Mouse (Mus musculus) Patski (cell line): ENCODE measurements around the gene Dcbld1. TPM values are rescaled to one million over a fixed set of nuclear protein-coding genes. Genes with fewer than 3 reads are reported as not detected.
"Not testable (repeated sequence)": the region's sequence is repeated elsewhere in the genome, so short reads cannot be mapped to it uniquely, and the experiment has no call there.

Experiments
- ATAC-seq: fragments of 100-300 bp; one replicate; pipeline ENCODE4 v1.8.0; 2021
- CTCF ChIA-PET: fragments of 350-600 bp; sonication (Branson Sonifier 250); formaldehyde crosslinking; loops from one replicate; lab custom pipeline; 2022; ENCODE audit warnings: inconsistent platforms; lab: Charles Lee
- POLR2A ChIA-PET: fragments of 350-600 bp; sonication (Branson Sonifier 250); formaldehyde crosslinking; loops from one replicate; lab custom pipeline; 2022; ENCODE audit warnings: antibody characterized with exemption, inconsistent platforms; lab: Charles Lee
- DNase-seq: peaks from one replicate; pipeline ENCODE4 v3.0.0-alpha.2; 2011; ENCODE audit warnings: low read depth, low spot score
- H3K27me3 ChIP-seq: fragments of 371-371 bp; one replicate; pipeline ENCODE4 v1.5.1; 2021
- CTCF ChIP-seq: fragments of 100-300 bp; IDR thresholded peaks from one replicate; pipeline ENCODE4 v1.5.1; 2021
- in situ Hi-C: fragments of 300-500 bp; cut with MboI; formaldehyde crosslinking; loops from 3 replicates; pipeline ENCODE4 v1.11.1; 2018; ENCODE audit warnings: low pct_unique_long_range_greater_than_20kb, mixed read lengths
- polyA plus RNA-seq: library from polyadenylated mRNA; unstranded; gene quantifications from one replicate; pipeline ENCODE4 v1.2.3, GENCODE M21; 2021

Dcbld1 gene
- polyA plus RNA-seq, 1 experiment from 2014 or later: 9.1 TPM

GRCm38 (mm10) chr10:52278011-52278434 lies 44.6 kb downstream of the Dcbld1 start:
- TF ChIP-seq CTCF: no peak
- no peaks in the 10 kb centered on the region for H3K27me3 ChIP-seq
- CTCF ChIA-PET: no interaction called here
- in situ Hi-C loops: no loop called here
- POLR2A ChIA-PET: no interaction called here
- ATAC-seq (no peak), DNase-seq (no peak)

DNA sequence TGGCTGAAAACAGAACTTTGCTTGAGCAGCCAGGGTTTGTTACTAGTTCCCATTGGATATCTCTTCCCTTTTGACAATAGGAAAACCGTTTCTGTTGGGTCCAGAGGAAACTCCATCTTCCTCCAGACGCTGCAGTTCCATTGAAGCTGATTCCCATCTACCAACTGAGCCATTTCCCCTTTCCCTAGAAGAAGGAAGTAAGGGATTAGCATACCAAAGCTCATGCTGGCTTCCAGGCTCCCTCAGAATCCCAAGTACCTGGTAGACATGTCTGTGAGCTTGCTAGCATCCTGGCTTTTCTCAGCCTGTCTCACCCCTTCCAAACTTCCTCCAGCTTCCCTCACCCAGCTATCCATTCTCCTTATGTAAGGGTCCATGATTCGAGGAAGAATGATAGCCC lies 45.4 kb downstream of the Dcbld1 start:
- no peaks in the 10 kb centered on the region for H3K27me3 ChIP-seq
- CTCF ChIA-PET: no interaction called here
- POLR2A ChIA-PET: no interaction called here
- ATAC-seq (no peak), DNase-seq (no peak)
- no peak for TF ChIP-seq CTCF
- in situ Hi-C loops: no loop called here

- CTCF ChIA-PET: no interaction called here
Observed at GRCm38 (mm10) chr10:52279876-52280275, 46.5 kb downstream of the Dcbld1 start.

DNA sequence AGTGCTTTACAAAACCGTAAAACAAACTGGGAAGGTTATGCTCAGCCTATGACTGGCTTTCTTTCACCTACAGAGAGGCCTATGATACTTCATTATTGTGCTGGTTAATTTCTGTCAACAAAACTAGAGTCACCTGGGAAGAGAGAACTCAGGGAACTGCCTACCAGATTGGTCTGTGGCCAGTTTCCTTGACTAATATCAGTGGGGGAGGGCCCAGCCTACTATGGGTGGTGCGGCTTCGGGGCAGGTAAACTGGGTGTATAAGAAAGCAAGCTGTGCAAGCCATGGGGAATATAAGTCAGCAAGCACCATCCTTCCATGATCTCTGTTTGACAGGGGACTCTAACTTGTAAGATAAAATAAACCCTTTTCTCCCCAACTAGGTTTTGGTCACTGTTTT lies 47.2 kb downstream of the Dcbld1 start:
- TF ChIP-seq CTCF: no peak
- POLR2A ChIA-PET: no interaction called here
- no peak for ATAC-seq
- CTCF ChIA-PET: interaction anchor here (0.9 to 1.8 kb wide), 4 partner anchors 17 to 64 kb away, joined by 3 to 4 read pairs (median 3); no protein-coding TSS in a partner anchor
- H3K27me3 ChIP-seq: no peaks in the 10 kb centered on the region
- in situ Hi-C loops: no loop called here
- no peak for DNase-seq

More at GRCm38 (mm10) chr10:52279876-52280275, 46.5 kb downstream of the Dcbld1 start:
- no peak for ATAC-seq
- DNase-seq: no peak
- no peak for TF ChIP-seq CTCF
- in situ Hi-C loops: no loop called here
- H3K27me3 ChIP-seq: no peaks in the 10 kb centered on the region
- POLR2A ChIA-PET: no interaction called here

GRCm38 (mm10) chr10:52281337-52281736 lies 47.9 kb downstream of the Dcbld1 start:
- POLR2A ChIA-PET: no interaction called here
- ATAC-seq: no peak
- in situ Hi-C loops: no loop called here

DNA sequence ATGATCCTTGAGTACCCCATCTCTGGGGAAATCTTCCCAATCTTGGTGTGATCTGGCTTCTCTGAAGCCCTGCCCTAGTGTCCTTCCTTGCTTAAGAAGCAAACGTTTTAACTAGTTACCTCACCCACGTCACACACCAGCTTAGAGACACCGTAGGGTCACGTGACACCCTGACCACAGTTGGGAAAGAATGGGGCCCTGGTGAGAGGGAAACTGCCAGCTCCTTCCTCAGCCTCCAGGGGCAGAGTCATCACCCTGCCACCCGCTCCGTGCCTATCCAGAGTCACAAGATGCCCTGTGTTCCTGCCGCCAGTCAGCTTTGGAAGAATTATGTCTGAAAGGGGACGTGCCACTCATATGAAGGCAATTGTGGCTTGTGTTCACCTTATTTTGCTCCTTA lies 51.2 kb downstream of the Dcbld1 start:
- in situ Hi-C loops: no loop called here
- ATAC-seq (no peak), DNase-seq (no peak)
- ChIA-PET POLR2A (no interaction called here), CTCF (interaction anchor here (0.7 to 1.6 kb wide), 3 partner anchors 19 to 67 kb away, joined by 3 to 4 read pairs (median 3); no protein-coding TSS in a partner anchor)
- no peaks in the 10 kb centered on the region for H3K27me3 ChIP-seq
- no peak for TF ChIP-seq CTCF

More at GRCm38 (mm10) chr10:52281337-52281736, 47.9 kb downstream of the Dcbld1 start:
- TF ChIP-seq CTCF: no peak
- CTCF ChIA-PET: interaction anchor here (0.9 to 1.8 kb wide), 4 partner anchors 18 to 65 kb away, joined by 3 to 4 read pairs (median 3); no protein-coding TSS in a partner anchor
- H3K27me3 ChIP-seq: no peaks in the 10 kb centered on the region
- DNase-seq: no peak

DNA sequence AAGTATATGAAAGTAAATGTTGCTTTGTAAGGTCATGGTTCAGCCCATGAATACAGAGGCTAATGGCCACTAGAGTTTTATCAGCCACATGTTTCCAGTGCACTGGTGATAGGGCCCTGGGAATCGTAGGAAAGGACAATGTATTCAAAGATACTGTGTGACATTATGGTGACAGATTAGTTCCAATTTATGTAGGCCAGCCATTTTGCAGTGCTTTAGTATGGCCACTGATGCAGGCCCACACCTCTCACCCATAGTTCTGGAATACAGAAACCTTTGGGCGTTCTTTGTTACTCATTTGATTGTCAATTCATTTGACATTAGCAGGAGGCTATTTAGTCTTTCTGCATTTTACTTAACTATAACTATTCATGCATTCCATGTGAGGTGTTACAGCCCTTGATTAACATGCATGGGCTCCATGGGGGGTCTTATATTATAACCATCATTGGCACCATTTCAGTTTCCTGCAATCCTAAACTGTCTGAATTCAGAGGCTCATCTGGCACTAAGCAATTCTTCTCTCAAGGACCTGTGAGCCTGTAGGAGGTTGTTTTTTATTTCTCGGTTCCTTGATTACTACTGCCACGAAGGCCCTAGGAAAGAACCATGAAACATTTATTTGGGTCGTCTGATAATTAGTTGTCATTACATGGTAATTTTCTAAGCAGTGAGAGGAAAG lies 54.6 kb downstream of the Dcbld1 start:
- in situ Hi-C loops: no loop called here
- H3K27me3 ChIP-seq: no peaks in the 10 kb centered on the region
- ChIA-PET CTCF (no interaction called here), POLR2A (interaction anchor here (0.7 kb wide), 1 partner anchor 13 kb away, joined by 3 read pairs; no protein-coding TSS in a partner anchor)
- TF ChIP-seq CTCF: no peak
- DNase-seq (no peak), ATAC-seq (no peak)

- DNase-seq: no peak
- ChIA-PET POLR2A (no interaction called here), CTCF (no interaction called here)
- H3K27me3 ChIP-seq: no peaks in the 10 kb centered on the region
- ATAC-seq: no peak
- TF ChIP-seq CTCF: no peak
- in situ Hi-C loops: no loop called here
Observed at GRCm38 (mm10) chr10:52289261-52289660, 55.8 kb downstream of the Dcbld1 start.

DNA sequence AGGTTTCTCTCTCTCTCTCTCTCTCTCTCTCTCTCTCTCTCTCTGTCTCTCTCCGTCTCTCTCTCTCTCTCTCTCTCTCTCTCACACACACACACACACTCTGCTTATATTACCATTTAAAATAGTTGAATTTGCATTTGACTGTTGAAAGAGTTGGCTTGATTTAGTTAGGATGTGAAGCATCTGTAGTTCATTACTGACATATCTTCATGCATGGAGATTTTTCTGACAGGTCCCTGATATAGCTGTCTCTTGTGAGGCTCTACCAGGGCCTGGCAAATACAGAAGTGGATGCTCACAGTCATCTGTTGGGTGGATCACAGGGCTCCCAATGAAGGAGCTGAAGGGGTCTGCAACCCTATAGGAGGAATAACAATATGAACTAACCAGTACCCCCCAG lies 59.0 kb downstream of the Dcbld1 start:
- ATAC-seq, CTCF ChIA-PET, DNase-seq, H3K27me3 ChIP-seq, POLR2A ChIA-PET, in situ Hi-C loops: not testable (repeated sequence)

DNA sequence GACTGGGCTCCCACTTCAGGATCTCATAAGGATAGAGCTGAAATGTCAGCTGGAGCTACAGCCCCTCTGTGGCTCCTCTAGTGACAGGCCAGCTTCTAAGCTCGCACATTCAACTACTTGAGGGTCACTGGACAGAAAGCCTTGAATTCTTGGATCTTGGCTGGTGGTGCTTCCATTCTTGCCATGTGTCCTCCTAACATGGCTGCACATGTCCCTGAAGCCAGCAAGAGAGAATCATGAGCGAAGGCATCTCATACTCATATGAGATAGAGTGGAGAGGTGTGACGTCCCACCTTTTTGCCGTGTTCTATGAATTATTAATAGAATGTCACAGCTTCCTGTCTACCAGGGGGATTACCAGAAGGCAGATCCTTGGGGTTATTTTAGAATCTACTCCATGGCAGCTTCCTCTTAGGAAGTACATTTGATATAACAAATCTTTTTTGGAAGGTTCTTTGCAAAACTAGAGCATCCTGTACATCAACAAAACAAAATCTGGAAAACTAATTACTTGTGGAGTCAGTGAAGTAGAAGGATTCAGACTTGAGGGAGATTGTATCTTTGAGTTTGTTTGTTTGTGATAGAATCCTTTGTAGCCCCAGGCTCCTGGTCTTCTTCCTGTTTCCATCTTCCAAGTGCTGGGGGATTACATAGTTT lies 60.6 kb downstream of the Dcbld1 start:
- no peaks in the 10 kb centered on the region for H3K27me3 ChIP-seq
- ATAC-seq (no peak), DNase-seq (no peak)
- ChIA-PET CTCF (no interaction called here), POLR2A (interaction anchor here (0.6 kb wide), 1 partner anchor 75 kb away, joined by 3 read pairs; no protein-coding TSS in a partner anchor)
- in situ Hi-C loops: no loop called here
- TF ChIP-seq CTCF: no peak

DNA sequence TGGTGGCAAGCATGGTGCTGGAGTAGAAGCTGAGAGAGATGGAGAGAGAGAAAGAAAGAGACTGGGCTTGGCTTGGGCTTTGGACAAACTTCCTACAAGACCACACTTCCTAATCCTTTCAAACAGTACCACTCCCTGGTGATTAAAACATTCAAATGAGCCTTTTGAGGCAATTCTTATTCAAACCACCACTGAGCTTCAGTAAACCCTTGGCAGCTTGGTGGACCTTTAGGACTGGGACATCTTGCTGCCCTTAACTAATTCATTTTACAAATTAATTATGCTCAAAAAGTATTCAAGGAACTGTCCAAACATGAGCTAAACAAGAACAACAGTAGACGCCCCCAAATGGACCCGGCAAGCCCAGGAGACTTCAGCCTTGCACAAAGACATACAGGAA lies 62.5 kb downstream of the Dcbld1 start:
- POLR2A ChIA-PET: no interaction called here
- no peaks in the 10 kb centered on the region for H3K27me3 ChIP-seq
- in situ Hi-C loops: no loop called here
- CTCF ChIA-PET: no interaction called here
- DNase-seq (no peak), ATAC-seq (no peak)
- TF ChIP-seq CTCF: no peak

DNA sequence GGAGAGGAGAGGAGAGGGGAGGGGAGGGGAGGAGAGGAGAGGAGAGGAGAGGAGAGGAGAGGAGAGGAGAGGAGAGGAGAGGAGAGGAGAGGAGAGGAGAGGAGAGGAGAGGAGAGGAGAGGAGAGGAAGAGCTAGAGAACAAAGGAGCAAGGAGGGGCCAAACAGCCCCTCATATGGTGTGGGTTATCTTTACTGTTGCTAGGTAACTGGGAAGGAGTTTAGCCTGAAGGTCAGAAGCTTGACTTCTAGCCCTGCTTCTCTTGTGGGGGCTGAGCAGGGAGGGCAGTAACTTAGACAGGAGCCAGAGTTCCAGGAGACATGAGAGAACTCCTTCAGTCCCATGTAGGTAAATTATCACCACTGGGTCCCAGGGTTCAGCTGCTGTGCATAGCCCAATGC lies 65.1 kb downstream of the Dcbld1 start:
- POLR2A ChIA-PET, in situ Hi-C loops, DNase-seq, H3K27me3 ChIP-seq, CTCF ChIA-PET, ATAC-seq: not testable (repeated sequence)
